Mouse (Mus musculus) bone marrow macrophage, adult 2 months (primary cell): ENCODE data around the gene Mrpl18. TPM values are rescaled to one million over a fixed set of nuclear protein-coding genes. Genes with fewer than 3 reads are reported as not detected.
A peak's percentile ranks its signal among the peaks of the same experiment; 100 is the strongest.
"Not testable (repeated sequence)": the region's sequence is repeated elsewhere in the genome, so short reads cannot be mapped to it uniquely, and the experiment has no call there.

Source experiments
- H3K27ac ChIP-seq: 2 replicates; pipeline ENCODE4 v1.5.1; 2012; ENCODE audit warnings: low read depth, low read length; ENCODE audit not compliant: insufficient read depth
- H3K4me1 ChIP-seq: 2 replicates; pipeline ENCODE4 v1.6.1; 2012; ENCODE audit warnings: low read length; ENCODE audit not compliant: control insufficient read depth, insufficient read depth
- H3K4me3 ChIP-seq: 2 replicates; pipeline ENCODE4 v1.5.1; 2012; ENCODE audit warnings: mild to moderate bottlenecking, low read length, moderate library complexity; ENCODE audit not compliant: insufficient read depth
- CTCF ChIP-seq: IDR thresholded peaks from 2 replicates; pipeline ENCODE4 v1.5.1; 2012; ENCODE audit warnings: low read depth, mild to moderate bottlenecking, low read length, moderate library complexity
- POLR2A ChIP-seq: IDR thresholded peaks from 2 replicates; pipeline ENCODE4 v1.6.1; 2012; ENCODE audit warnings: mild to moderate bottlenecking, low read depth, low read length, borderline replicate concordance
- polyA plus RNA-seq: library from polyadenylated mRNA; stranded (reverse); fragments of >200 nt; gene quantifications from 2 replicates; pipeline ENCODE4 v1.2.4, GENCODE M21; 2012; ENCODE audit not compliant: missing spikeins, insufficient read depth, insufficient read length

Mrpl18 gene
- polyA plus RNA-seq, result 44.7 and 49.5 TPM in 2 replicates

DNA sequence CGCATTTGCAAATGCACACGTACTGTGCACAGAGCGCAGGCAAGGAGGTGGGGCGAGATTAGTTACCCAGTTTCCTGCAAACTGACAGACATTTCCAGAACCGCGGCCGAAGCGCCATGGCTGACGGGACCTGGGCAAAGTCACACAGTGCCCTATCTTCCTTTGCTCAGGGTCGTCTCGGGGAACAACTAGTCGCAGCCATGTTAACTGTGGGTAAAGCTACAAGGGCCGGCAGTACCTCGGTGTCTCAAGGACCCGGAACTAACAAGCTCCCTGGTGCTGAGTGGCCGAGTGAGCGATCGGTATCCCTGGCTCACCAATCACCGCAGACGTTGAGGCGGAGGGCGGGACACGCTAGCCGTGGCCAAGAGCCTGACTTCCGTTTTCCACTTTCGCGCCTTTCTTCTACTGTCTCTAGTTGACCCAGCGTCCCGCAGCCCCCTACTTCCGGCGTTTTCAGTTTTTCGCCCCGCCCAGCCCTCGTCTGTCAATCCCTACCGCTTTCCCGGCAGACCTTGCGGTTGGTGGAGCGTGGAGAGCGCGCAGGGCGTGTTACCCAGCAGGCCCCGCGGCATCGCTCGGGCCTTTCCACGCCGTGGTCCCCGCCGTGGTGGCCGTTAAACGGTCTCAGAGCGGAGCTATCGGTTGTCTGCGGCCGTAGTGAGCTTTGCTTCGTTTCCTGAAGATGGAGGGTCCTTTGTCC, at the start of gene Mrpl18:
Gene Mrpl18, minus strand, starts transcription at position 465 of the 703 bp plus-strand sequence.
- H3K4me1 ChIP-seq, result peaks cover 6% of the 10 kb centered on the region
- H3K4me3 ChIP-seq, result peak within 1 kb of the TSS; percentile 97

DNA sequence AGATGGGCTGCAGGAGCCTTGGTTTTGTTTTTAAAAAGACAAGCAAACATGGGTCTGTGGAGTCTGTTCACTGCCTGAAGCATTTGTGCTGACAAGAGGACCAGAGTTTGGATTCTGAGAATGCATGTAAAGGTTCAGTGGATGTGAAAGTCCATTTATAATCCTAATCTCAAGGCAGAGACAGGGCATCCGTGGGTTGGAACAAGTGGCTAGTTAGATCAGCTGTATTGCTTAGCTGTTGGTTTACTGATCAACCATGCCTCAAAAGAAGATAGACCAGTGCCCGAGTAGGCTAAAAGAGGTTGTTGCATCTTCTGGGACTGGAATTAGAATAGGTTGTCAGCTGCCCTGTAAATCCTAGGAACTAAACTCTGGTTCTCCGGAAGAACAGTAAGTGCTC, 47.3 kb upstream of the Mrpl18 start:
- Histone ChIP-seq H3K4me3 (no peak overlapping the region), H3K27ac (no peak overlapping the region), H3K4me1 (peaks cover 13% of the 10 kb centered on the region)
- TF ChIP-seq CTCF (no peak), POLR2A (no peak)

More for the DNA sequence above, at the start of gene Mrpl18:
- TF ChIP-seq POLR2A (peak; percentile 76; the same call in 1 of the 2 replicates), CTCF (no peak)
- peak within 1 kb of the TSS; percentile 83 for H3K27ac ChIP-seq

DNA sequence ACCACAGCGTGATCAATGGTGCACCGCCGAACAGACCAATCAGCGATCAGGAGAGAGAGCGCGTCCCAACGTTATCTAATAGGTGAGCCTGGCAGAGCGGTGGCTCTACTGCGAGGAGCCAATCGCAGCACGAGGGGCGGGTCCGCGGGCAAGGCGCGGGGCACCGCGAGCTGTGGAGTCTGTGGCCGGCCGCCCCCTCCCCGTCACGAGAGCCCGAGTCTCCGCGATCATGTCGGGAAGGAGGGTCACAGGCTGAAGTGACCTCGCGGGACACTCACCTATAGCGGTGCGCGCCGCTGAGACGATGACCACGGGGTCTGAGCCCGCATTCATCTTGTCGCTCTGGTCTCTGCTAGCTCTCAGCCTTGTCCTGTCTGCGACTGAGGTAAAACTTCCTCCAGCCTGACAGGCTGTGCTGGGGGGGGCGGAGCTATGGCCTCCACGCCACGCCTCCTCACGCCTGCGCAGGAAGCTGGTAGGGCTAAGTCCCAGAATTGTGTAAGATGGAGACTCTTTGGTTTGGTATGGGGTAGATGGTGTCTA, 44.3 kb upstream of the Mrpl18 start, which contains the start of gene Acat2:
Gene Acat2, minus strand, starts transcription at position 417 of the 543 bp plus-strand sequence.
- Histone ChIP-seq H3K4me1 (peaks cover 13% of the 10 kb centered on the region), H3K4me3 (peak within 1 kb of the TSS; percentile 85), H3K27ac (peak within 1 kb of the TSS; percentile 64)
- TF ChIP-seq POLR2A (no peak), CTCF (no peak)

DNA sequence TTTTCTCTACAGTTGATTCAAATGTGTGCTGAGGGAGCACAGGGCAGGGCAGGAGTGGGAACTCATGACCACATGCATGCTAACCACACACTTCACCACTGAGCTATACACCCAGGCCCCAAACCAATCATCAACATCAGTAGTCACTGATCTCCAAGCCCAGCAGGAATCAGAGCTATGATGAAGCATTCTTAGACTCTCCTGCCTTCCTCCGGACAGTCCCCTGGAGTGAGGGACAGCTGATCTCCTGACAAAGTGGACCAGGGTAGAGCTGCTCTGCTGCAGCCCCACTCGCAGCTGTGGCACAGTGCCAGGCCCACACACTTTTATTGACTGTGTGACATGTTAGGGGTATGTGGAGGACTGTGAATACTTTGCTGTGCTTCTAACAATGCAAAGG, 43.2 kb upstream of the Mrpl18 start:
- Histone ChIP-seq H3K4me3 (peak overlapping the region; percentile 48), H3K4me1 (peaks cover 13% of the 10 kb centered on the region)
- H3K27ac ChIP-seq, result not testable (repeated sequence)

DNA sequence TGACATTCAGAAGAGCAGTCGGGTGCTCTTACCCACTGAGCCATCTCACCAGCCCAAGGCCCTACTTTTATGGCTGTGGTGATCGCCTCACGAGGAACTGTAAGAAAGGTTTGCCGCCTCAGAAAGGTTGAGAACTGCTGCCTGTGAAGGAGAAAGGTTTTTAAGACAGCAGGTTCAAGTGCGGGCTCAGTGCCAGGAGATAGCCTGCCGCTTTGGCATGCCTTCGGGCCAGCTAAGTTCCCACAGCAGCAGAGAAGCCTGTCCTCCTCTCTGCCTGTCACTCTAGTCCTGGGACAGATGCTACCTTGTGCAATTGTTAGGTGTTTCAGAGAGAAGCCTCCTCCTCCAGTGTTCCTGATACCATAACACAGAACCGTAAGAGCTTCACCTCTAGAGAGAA, 40.5 kb upstream of the Mrpl18 start:
- Histone ChIP-seq H3K27ac (no peak overlapping the region), H3K4me3 (no peak overlapping the region), H3K4me1 (peaks cover 10% of the 10 kb centered on the region)
- TF ChIP-seq POLR2A (no peak), CTCF (no peak)

DNA sequence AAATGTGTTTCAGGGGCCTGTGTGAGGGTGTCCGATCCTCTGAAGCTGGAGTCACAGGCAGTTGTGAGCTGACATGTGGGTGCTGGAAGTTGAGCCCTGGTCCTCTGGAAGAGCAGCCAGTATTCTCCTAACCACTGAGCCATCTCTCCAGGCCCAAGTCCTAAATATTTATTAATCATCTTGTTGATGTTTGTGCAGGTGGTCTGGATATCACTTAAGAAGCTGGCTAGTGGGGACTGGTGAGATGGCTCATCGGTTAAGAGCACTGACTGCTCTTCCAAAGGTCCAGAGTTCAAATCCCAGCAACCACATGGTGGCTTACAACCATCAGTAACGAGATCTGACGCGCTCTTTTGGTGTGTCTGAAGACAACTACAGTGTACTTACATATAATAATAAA, 33.5 kb upstream of the Mrpl18 start:
- no peak for TF ChIP-seq CTCF
- Histone ChIP-seq H3K4me3 (no peak overlapping the region), H3K27ac (no peak overlapping the region), H3K4me1 (no peaks in the 10 kb centered on the region)

DNA sequence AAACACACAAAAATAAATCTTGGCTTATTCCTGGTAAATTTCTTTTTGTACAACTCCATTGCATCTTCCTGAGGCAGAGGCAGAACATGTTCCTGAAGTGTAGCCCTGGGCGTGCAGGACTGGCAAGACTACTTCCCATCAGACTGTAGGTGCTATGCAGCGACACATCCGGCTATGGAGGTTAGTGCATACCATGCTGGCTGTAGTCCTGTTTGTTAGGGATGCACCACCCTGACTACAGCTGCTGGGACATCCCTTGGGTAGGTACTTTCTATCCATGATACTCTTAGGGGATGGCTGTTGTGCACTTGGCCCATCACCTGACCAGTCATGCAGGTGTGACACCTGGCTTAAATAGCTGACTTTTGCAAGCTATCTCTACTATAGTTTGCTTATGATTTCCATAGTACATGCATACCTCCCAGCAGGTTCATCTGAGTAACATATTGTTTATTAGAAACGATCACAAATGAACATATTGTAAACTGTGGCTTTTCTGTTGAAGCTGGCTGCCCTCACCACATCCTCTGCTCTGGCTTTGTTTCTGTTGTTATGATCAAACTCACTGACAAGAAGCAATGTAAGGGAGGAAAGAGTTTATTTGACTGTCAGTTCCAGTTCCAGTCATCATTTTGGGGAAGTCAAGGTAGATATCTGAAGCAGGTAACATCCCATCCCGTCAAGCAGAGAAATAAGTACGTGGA, 26.5 kb upstream of the Mrpl18 start:
- Histone ChIP-seq H3K4me1 (peaks cover 9% of the 10 kb centered on the region), H3K27ac (no peak overlapping the region), H3K4me3 (no peak overlapping the region)
- no peak for TF ChIP-seq POLR2A
- TF ChIP-seq CTCF, result no peak

DNA sequence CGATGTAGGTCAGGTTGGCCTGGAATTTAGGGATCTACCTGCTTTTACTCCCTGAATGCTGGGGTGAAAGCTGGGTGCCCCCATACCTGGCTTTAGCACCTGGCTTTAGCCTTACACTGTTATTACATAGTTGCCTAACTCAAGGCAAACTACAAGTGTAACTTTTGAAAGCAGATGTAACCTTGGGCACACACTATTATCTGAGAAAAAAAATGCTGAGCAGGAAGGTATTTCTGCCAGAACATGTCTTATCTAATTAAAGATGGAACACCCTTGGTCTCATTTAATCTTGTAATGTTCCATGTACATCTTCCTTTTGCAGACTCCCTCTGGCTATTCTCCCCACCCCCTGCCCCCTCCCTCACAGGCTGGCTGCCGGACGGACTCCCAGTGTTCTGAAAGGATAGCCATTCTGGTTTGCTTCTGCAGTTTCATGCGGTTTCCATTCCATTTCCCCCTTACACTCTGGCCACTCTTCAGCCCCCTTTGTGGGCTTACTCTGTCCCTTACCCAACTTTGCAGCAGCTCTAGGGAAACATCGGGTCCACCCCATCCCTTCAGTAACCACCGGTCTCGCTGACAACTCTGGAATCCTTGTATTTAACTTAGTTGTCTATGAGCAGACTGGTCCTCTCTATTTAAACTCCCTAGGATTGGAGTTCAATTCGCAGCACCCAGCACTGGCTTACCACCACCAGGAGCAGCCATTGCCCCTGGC, 25.6 kb upstream of the Mrpl18 start:
- H3K4me3 ChIP-seq, result no peak overlapping the region
- H3K4me1 ChIP-seq, result peaks cover 9% of the 10 kb centered on the region
- TF ChIP-seq POLR2A (no peak), CTCF (no peak)
- H3K27ac ChIP-seq, result no peak overlapping the region

DNA sequence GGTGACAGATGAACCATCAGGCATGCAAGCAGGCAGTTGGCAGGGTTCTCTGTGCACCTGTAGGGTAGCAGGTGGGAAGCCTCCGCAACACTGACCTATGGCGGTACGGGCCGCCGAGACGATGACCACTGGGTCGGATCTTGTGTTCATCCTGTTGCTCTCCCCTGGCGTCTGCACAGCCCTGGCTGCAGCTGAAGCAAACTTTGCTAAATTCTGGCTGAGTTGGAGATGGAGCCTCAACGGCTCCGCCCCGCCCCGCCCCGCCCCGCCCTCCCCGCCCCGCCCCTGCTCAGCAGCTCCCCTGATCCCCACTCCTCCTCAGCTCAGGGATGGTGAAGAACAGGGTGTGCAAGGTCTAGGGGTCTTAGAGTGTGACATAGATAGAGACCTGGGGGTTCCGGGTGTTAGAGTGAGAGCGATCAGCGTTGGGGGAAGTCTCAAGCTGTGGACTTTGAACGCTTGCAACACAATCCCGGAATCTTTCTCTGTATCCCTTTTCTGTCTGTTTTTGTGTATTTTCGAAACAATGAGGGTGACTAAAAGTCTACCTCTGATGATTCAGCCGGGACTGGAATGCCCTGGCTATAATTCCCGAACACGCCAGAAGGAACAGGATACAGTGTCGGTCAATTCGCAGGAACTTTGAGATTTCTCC, 24.1 kb upstream of the Mrpl18 start, which contains the start of gene Acat3:
Gene Acat3, minus strand, starts transcription at position 450 of the 655 bp plus-strand sequence.
- H3K4me3 ChIP-seq, result peak within 1 kb of the TSS; percentile 64
- TF ChIP-seq CTCF (no peak), POLR2A (no peak)
- no peak within 1 kb of the TSS for H3K27ac ChIP-seq

DNA sequence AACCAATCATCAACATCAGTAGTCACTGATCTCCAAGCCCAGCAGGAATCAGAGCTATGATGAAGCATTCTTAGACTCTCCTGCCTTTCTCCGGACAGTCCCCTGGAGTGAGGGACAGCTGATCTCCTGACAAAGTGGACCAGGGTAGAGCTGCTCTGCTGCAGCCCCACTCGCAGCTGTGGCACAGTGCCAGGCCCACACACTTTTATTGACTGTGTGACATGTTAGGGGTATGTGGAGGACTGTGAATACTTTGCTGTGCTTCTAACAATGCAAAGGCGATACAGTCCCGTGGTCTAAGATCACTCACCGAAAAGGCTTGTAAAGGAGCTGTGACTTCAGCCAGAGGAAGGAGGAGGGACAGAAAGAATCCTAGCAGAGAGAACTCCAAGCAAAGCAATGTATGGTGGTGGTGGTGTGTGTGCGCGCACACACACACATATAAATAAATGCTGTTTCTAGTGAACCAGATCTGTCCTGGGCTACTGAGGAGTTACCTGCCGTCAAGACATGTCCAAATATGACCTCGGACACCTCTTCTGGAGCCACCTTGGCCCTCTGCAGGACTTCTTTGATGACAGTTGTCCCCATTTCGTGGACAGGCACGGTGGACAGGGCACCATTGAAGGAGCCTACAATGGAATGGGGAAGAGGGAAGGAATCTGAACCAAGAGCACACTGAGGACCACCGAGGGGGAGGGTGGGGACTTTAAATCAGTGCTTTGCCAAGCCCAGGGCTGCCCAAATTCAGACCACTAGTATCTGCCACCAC, 23.4 kb upstream of the Mrpl18 start:
- not testable (repeated sequence) for H3K27ac ChIP-seq

More for the DNA sequence above, 24.1 kb upstream of the Mrpl18 start, which contains the start of gene Acat3:
- H3K4me1 ChIP-seq, result peaks cover 9% of the 10 kb centered on the region

More for the DNA sequence above, 23.4 kb upstream of the Mrpl18 start:
- peak overlapping the region; percentile 52 for H3K4me3 ChIP-seq
- not testable (repeated sequence) for H3K4me1 ChIP-seq
